In genomic region chr2:152397004-152397589, GRCm38 (mm10) we compare ENCODE assay signal across 8 mouse cellular contexts. TPM values are rescaled to one million over a fixed set of nuclear protein-coding genes. Genes with fewer than 3 reads are reported as not detected.
DNase-seq lines count a peak whose midpoint lies in the region; ATAC-seq and TF ChIP-seq lines count a peak whose summit lies in the region.

No protein-coding gene starts in this region.

- peak overlapping the region; percentile 90 for H3K4me3 ChIP-seq in hindbrain, embryonic 16.5 days (ENCODE audit: low read length)
- peak overlapping the region; percentile 92 for H3K4me3 ChIP-seq in left cerebral cortex, adult 2 months

- H3K9ac ChIP-seq in hindbrain, embryonic 16.5 days (ENCODE audit: low read depth, low read length): peak overlapping the region; percentile 98

- under 1% methylated on average over 54 of the region's 77 CpGs for WGBS in hindbrain, embryonic 16.5 days

- intact Hi-C loops in left cerebral cortex, adult 2 months (cut with DNase I): loop anchor here (1.0 to 5.0 kb wide), 3 partner anchors 14 to 275 kb away; no protein-coding TSS in a partner anchor

- DNase-seq in R1 (ENCODE audit: low read depth, low spot score): peak; percentile 61
- DNase-seq in cerebellum, postnatal 10 days: peak; percentile 90 to 92
- DNase-seq in frontal cortex, postnatal 36 days (ENCODE audit: low spot score in 2 of 2): peak; percentile 79 to 90
- peak; percentile 83 to 88 for DNase-seq in left cerebral cortex, adult 2 months (ENCODE audit: extremely low spot score in 1 of 2, low spot score in 2 of 2)
- peak; percentile 86 to 95 for DNase-seq in lung, postnatal 4 days
- peak; percentile 86 for DNase-seq in right cerebral cortex, postnatal 25 days
- DNase-seq in urinary bladder, postnatal 4 days (ENCODE audit: low spot score in 2 of 2): peak; percentile 78 to 84

- H3K4me2 ChIP-seq in hindbrain, embryonic 16.5 days (ENCODE audit: low read length): peak overlapping the region; percentile 92

- peaks cover 33% of the 10 kb centered on the region for H3K4me1 ChIP-seq in hindbrain, embryonic 16.5 days (ENCODE audit: control insufficient read depth, insufficient read depth, low read depth, low read length)

- no peaks in the 10 kb centered on the region for H3K9me3 ChIP-seq in hindbrain, embryonic 16.5 days (ENCODE audit: control insufficient read depth, low read length)

- no peaks in the 10 kb centered on the region for H3K27me3 ChIP-seq in hindbrain, embryonic 16.5 days (replicated peaks; ENCODE audit: control insufficient read depth, insufficient read depth, low read length)

- no peaks in the 10 kb centered on the region for H3K36me3 ChIP-seq in hindbrain, embryonic 16.5 days (ENCODE audit: control insufficient read depth, insufficient read depth, low read length)

- ATAC-seq in hindbrain, embryonic 16.5 days: peak; percentile 4

- peak overlapping the region; percentile 100 for H3K27ac ChIP-seq in hindbrain, embryonic 16.5 days (ENCODE audit: low read depth, low read length)
- peak overlapping the region; percentile 98 for H3K27ac ChIP-seq in left cerebral cortex, adult 2 months

- peak; percentile 3 for TF ChIP-seq CTCF in left cerebral cortex, adult 2 months (IDR thresholded peaks at IDR 0.05)

RNA-seq across cellular contexts. Expression of gene Sox12, which starts 0.8 kb away (rescaled TPM):
- 10.5 and 11.8 TPM in 2 replicates for polyA plus RNA-seq in hindbrain, embryonic 16.5 days (2015; fragmentation: Nextera tagmentation; extraction: Ambion mirVana)
- 10 to 100 TPM; 12.8 to 15.7 TPM for total RNA-seq in left cerebral cortex, adult 2 months (2021)

RNA-seq across cellular contexts. Expression of gene Zcchc3, which starts 17.7 kb away (rescaled TPM):
- 12.5 and 13.8 TPM in 2 replicates for polyA plus RNA-seq in hindbrain, embryonic 16.5 days (2015; fragmentation: Nextera tagmentation; extraction: Ambion mirVana)
- 1 to 10 TPM; 8.5 to 9.9 TPM for total RNA-seq in left cerebral cortex, adult 2 months (2021)

RNA-seq across cellular contexts. Expression of gene 6820408C15Rik, which starts 18.3 kb away (rescaled TPM):
- polyA plus RNA-seq in hindbrain, embryonic 16.5 days (2015; fragmentation: Nextera tagmentation; extraction: Ambion mirVana): 3.1 and 4.1 TPM in 2 replicates
- total RNA-seq in left cerebral cortex, adult 2 months (2021): 1 to 10 TPM; 2.4 to 3.0 TPM

RNA-seq across cellular contexts. Expression of gene Nrsn2, which starts 20.7 kb away (rescaled TPM):
- polyA plus RNA-seq in hindbrain, embryonic 16.5 days (2015; fragmentation: Nextera tagmentation; extraction: Ambion mirVana): 72.0 and 74.0 TPM in 2 replicates
- total RNA-seq in left cerebral cortex, adult 2 months (2021): 10 to 100 TPM; 74.6 to 90.8 TPM

RNA-seq across cellular contexts. Expression of gene Trib3, which starts 53.3 kb away (rescaled TPM):
- polyA plus RNA-seq in hindbrain, embryonic 16.5 days (2015; fragmentation: Nextera tagmentation; extraction: Ambion mirVana): 2.1 and 2.2 TPM in 2 replicates
- 1 to 10 TPM in 1 of 2 experiments, under 1 TPM in 1; 0.84 to 1.1 TPM for total RNA-seq in left cerebral cortex, adult 2 months (2021)

Comparison
In these comparisons a context has a peak if more than half of its experiments do, and no peak if none do; other contexts are left out.
1. Peak in every context shown above with its lines: DNase-seq, ATAC-seq, H3K4me3 ChIP-seq and H3K27ac ChIP-seq.